ENCODE assay signal across 21 mouse cellular contexts in genomic region chr1:189917126-189917500, GRCm38 (mm10). TPM values are rescaled to one million over a fixed set of nuclear protein-coding genes. Genes with fewer than 3 reads are reported as not detected.
DNase-seq lines count a peak whose midpoint lies in the region; ATAC-seq and TF ChIP-seq lines count a peak whose summit lies in the region.
"Had no signal": no experiment of that assay in that cellular context is flagged by ENCODE, and none has a peak within 500 bp of the region (broad histone marks: within the 10 kb centered on the region; RNA-seq: fewer than 3 reads in every experiment).

No protein-coding gene starts in this region.

- ATAC-seq in heart, embryonic 13.5 days (ENCODE audit: extremely low read depth, insufficient number of reproducible peaks, low FRiP score, low TSS enrichment): no peak
- no peak for ATAC-seq in liver, embryonic 11.5 days (replicated peaks; ENCODE audit: low FRiP score)
- no peak for ATAC-seq in forebrain, postnatal 0 days
- ATAC-seq: activated CD4-positive, CD25-positive, alpha-beta regulatory T cell, adult 4 months had no signal

- in situ Hi-C loops in ES-E14 (cut with MboI; ENCODE audit: low sequenced_read_pairs in 2 of 2, unreplicated experiment in 2 of 2): no loop called here

- H3K4me2 ChIP-seq in heart, embryonic 13.5 days: 0 out of 2 replicates have a peak overlapping the region, but pooled peaks have one; percentile 13
- no peak overlapping the region for H3K4me2 ChIP-seq in liver, embryonic 11.5 days
- no peak overlapping the region for H3K4me2 ChIP-seq in forebrain, postnatal 0 days (ENCODE audit: low read depth)
- H3K4me2 ChIP-seq: embryonic facial prominence, embryonic 13.5 days; forebrain, embryonic 12.5 days; hindbrain, embryonic 15.5 days; limb, embryonic 15.5 days had no signal

- peaks cover 12% of the 10 kb centered on the region for H3K36me3 ChIP-seq in heart, embryonic 13.5 days
- H3K36me3 ChIP-seq in liver, adult 2 months (ENCODE audit: control insufficient read depth, insufficient read depth, low read length): no peaks in the 10 kb centered on the region
- no peaks in the 10 kb centered on the region for H3K36me3 ChIP-seq in liver, embryonic 11.5 days (ENCODE audit: control insufficient read depth, insufficient read depth, low read length)
- H3K36me3 ChIP-seq in ES-E14 (ENCODE audit: control insufficient read depth, insufficient read depth, low read length, poor library complexity, severe bottlenecking): no peaks in the 10 kb centered on the region
- peaks cover 6% of the 10 kb centered on the region; the same call in 1 of the 2 replicates for H3K36me3 ChIP-seq in forebrain, postnatal 0 days (ENCODE audit: insufficient read depth)
- H3K36me3 ChIP-seq: forebrain, embryonic 12.5 days; hindbrain, embryonic 15.5 days had no signal

- no peak for TF ChIP-seq CTCF in liver, adult 2 months (IDR thresholded peaks at IDR 0.05; ENCODE audit: low read depth, low read length)
- no peak for TF ChIP-seq CTCF in forebrain, postnatal 0 days (IDR thresholded peaks at IDR 0.05; ENCODE audit: low read depth)

- intact Hi-C loops in heart, postnatal 14 days (cut with DNase I): no loop called here
- intact Hi-C loops in left cerebral cortex, postnatal 4 days (cut with DNase I): no loop called here

- peaks cover 90% of the 10 kb centered on the region for H3K4me1 ChIP-seq in heart, embryonic 13.5 days
- H3K4me1 ChIP-seq in liver, adult 2 months (ENCODE audit: control insufficient read depth, insufficient read depth, low read length): peaks cover 10% of the 10 kb centered on the region
- peaks cover 16% of the 10 kb centered on the region for H3K4me1 ChIP-seq in liver, embryonic 11.5 days (replicated peaks; ENCODE audit: control insufficient read depth, insufficient read depth, low read length)
- peaks cover 15 to 24% of the 10 kb centered on the region in 2 experiments for H3K4me1 ChIP-seq in ES-E14 (ENCODE audit: control insufficient read depth in 2 of 2, insufficient read depth in 2 of 2, low read length in 2 of 2, poor library complexity in 1 of 2)
- H3K4me1 ChIP-seq in forebrain, postnatal 0 days (ENCODE audit: insufficient read depth): 0 out of 2 replicates have a peak, but pooled peaks cover 4% of the 10 kb centered on the region

- peak overlapping the region; percentile 64 for H3K9ac ChIP-seq in heart, embryonic 13.5 days
- no peak overlapping the region for H3K9ac ChIP-seq in liver, adult 2 months (ENCODE audit: low read depth, low read length)
- no peak overlapping the region for H3K9ac ChIP-seq in liver, embryonic 11.5 days (ENCODE audit: low read depth, low read length)
- H3K9ac ChIP-seq in ES-E14 (ENCODE audit: insufficient read depth, low read depth, low read length, poor library complexity, severe bottlenecking): no peak overlapping the region; the same call in 1 of the 2 replicates
- no peak overlapping the region for H3K9ac ChIP-seq in forebrain, postnatal 0 days
- H3K9ac ChIP-seq: embryonic facial prominence, embryonic 13.5 days; forebrain, embryonic 12.5 days; hindbrain, embryonic 15.5 days; limb, embryonic 15.5 days had no signal

- no peak for TF ChIP-seq POLR2A in liver, adult 2 months (IDR thresholded peaks at IDR 0.05; ENCODE audit: extremely low read depth, insufficient read depth, low read length)

- H3K9me3 ChIP-seq in heart, embryonic 13.5 days: no peaks in the 10 kb centered on the region
- no peaks in the 10 kb centered on the region for H3K9me3 ChIP-seq in liver, embryonic 11.5 days (ENCODE audit: control insufficient read depth, low read length)
- H3K9me3 ChIP-seq in ES-E14 (ENCODE audit: control insufficient read depth, insufficient read depth, low read depth, low read length): no peaks in the 10 kb centered on the region
- H3K9me3 ChIP-seq in forebrain, postnatal 0 days (ENCODE audit: low read length): no peaks in the 10 kb centered on the region
- H3K9me3 ChIP-seq: embryonic facial prominence, embryonic 13.5 days; forebrain, embryonic 12.5 days; hindbrain, embryonic 15.5 days; limb, embryonic 15.5 days had no signal

- peak overlapping the region; percentile 70 for H3K27ac ChIP-seq in heart, embryonic 13.5 days (replicated peaks)
- peak overlapping the region; percentile 37; the same call in 1 of the 2 replicates for H3K27ac ChIP-seq in liver, adult 2 months (replicated peaks; ENCODE audit: insufficient read depth, low read depth, low read length)
- H3K27ac ChIP-seq in liver, embryonic 11.5 days (ENCODE audit: low read depth, low read length): no peak overlapping the region
- peak overlapping the region; percentile 82; the same call in 1 of the 2 replicates for H3K27ac ChIP-seq in ES-E14 (ENCODE audit: insufficient read depth, low read depth, low read length, poor library complexity, severe bottlenecking)
- H3K27ac ChIP-seq in forebrain, postnatal 0 days (ENCODE audit: low read depth, low read length): no peak overlapping the region
- H3K27ac ChIP-seq: embryonic facial prominence, embryonic 13.5 days; forebrain, embryonic 12.5 days; hindbrain, embryonic 15.5 days; kidney, postnatal 0 days; limb, embryonic 15.5 days; macrophage had no signal

- whole genome bisulfite sequencing in heart, embryonic 13.5 days: 40% methylated on average over 4 of the region's 4 CpGs
- 69% methylated on average over 4 of the region's 4 CpGs for WGBS in liver, adult 2 months
- 56% methylated on average over 4 of the region's 4 CpGs for whole genome bisulfite sequencing in liver, embryonic 11.5 days
- WGBS in forebrain, postnatal 0 days: 49% methylated on average over 4 of the region's 4 CpGs

- no peak for DNase-seq in heart, postnatal 14 days
- no peak for DNase-seq in liver, adult 2 months (ENCODE audit: extremely low read depth, low read depth, low spot score)
- DNase-seq in liver, embryonic 11.5 days (ENCODE audit: low spot score): no peak
- DNase-seq in ES-E14 (ENCODE audit: low read depth, low spot score): no peak
- no peak for DNase-seq in forebrain, postnatal 0 days
- no peak for DNase-seq in left cerebral cortex, postnatal 4 days
- DNase-seq: cerebellum, adult 18-20 months; cerebellum, postnatal 14 days; kidney, adult 2 months; layer of hippocampus, adult 9-11 months; thymus, adult 18-20 months; thymus, postnatal 36 days had no signal

- peaks cover 5% of the 10 kb centered on the region; the same call in 1 of the 2 replicates for H3K79me2 ChIP-seq in liver, adult 2 months (ENCODE audit: control insufficient read depth, insufficient read depth, low read length)

- no peak overlapping the region for H3K4me3 ChIP-seq in heart, embryonic 13.5 days
- H3K4me3 ChIP-seq in liver, adult 2 months (ENCODE audit: insufficient read depth, low read depth, low read length): no peak overlapping the region
- H3K4me3 ChIP-seq in liver, embryonic 11.5 days (ENCODE audit: low read depth, low read length): no peak overlapping the region
- H3K4me3 ChIP-seq in ES-E14 (ENCODE audit: insufficient read depth in 1 of 2, low read depth in 1 of 2, low read length in 2 of 2, poor library complexity in 1 of 2, severe bottlenecking in 1 of 2): peak overlapping the region; percentile 10 to 35; a peak in 2 of 4 replicates
- H3K4me3 ChIP-seq in forebrain, postnatal 0 days (ENCODE audit: low read depth, low read length): no peak overlapping the region
- H3K4me3 ChIP-seq: embryonic facial prominence, embryonic 13.5 days; erythroblast, embryonic 14.5 days; forebrain, embryonic 12.5 days; hindbrain, embryonic 15.5 days; limb, embryonic 15.5 days had no signal

- no peaks in the 10 kb centered on the region for H3K27me3 ChIP-seq in heart, embryonic 13.5 days (replicated peaks)
- no peaks in the 10 kb centered on the region for H3K27me3 ChIP-seq in liver, adult 2 months (ENCODE audit: control insufficient read depth, insufficient read depth, low read length)
- H3K27me3 ChIP-seq in liver, embryonic 11.5 days (replicated peaks; ENCODE audit: control insufficient read depth, insufficient read depth, low read length): no peaks in the 10 kb centered on the region
- H3K27me3 ChIP-seq in forebrain, postnatal 0 days (ENCODE audit: insufficient read depth, low read length): no peaks in the 10 kb centered on the region
- H3K27me3 ChIP-seq: embryonic facial prominence, embryonic 13.5 days; hindbrain, embryonic 15.5 days; limb, embryonic 15.5 days had no signal

TF ChIP-seq in ES-E14, 5 proteins besides CTCF, POLR2A, EP300 and RAD21:
- TF ChIP-seq CHD2 (IDR thresholded peaks at IDR 0.05; ENCODE audit: low read depth, low read length) (0 out of 2 replicates have a peak, but pooled peaks have one; percentile 9), HCFC1 (IDR thresholded peaks at IDR 0.05; ENCODE audit: borderline replicate concordance, insufficient read depth, low read length) (no peak)

RNA-seq across cellular contexts. Expression of gene Smyd2, which starts 5.0 kb away (rescaled TPM):
- 187 and 209 TPM in 2 replicates for polyA plus RNA-seq in heart, embryonic 13.5 days (2015; fragmentation: Nextera tagmentation; extraction: Ambion mirVana)
- total RNA-seq in heart, postnatal 14 days (2021): 100 to 1,000 TPM; 122 to 138 TPM
- 18.2 and 19.9 TPM in 2 replicates for total RNA-seq in liver, adult 2 months (2014; rRNA removed)
- polyA plus RNA-seq in liver, adult 2 months (2012; rRNA removed): 27.7 and 33.5 TPM in 2 replicates
- polyA plus RNA-seq in liver, embryonic 11.5 days (2014; fragmentation: Nextera tagmentation; extraction: Ambion mirVana): 75.7 and 77.8 TPM in 2 replicates
- total RNA-seq in ES-E14 (2012; rRNA removed): 50.4 and 64.4 TPM in 2 replicates
- total RNA-seq in forebrain, postnatal 0 days (2014; rRNA removed): 75.9 and 87.2 TPM in 2 replicates
- polyA plus RNA-seq in forebrain, postnatal 0 days (2015; fragmentation: Nextera tagmentation; extraction: Ambion mirVana): 109 and 116 TPM in 2 replicates
- total RNA-seq in left cerebral cortex, postnatal 4 days (2021): 100 to 1,000 TPM; 120 to 128 TPM

Comparison
In these comparisons a context has a peak if more than half of its experiments do, and no peak if none do; other contexts are left out.
1. H3K27ac ChIP-seq: peak in heart, embryonic 13.5 days (single experiment), liver, adult 2 months (single experiment) and ES-E14 (single experiment); none in liver, embryonic 11.5 days (single experiment) and forebrain, postnatal 0 days (single experiment).
2. H3K4me3 ChIP-seq: peak in ES-E14 (2 of 2); none in heart, embryonic 13.5 days (single experiment), liver, adult 2 months (single experiment), liver, embryonic 11.5 days (single experiment) and forebrain, postnatal 0 days (single experiment).